Mouse (Mus musculus): ENCODE measurements at regions not wholly inside any gene's neighbourhood (a gene's known extent, or its start where the extent isn't known, plus 50 kb on each side); places are given as distances from the start of the nearest gene placed in this dataset.
A peak's percentile ranks its signal among the peaks of the same experiment; 100 is the strongest.

DNA sequence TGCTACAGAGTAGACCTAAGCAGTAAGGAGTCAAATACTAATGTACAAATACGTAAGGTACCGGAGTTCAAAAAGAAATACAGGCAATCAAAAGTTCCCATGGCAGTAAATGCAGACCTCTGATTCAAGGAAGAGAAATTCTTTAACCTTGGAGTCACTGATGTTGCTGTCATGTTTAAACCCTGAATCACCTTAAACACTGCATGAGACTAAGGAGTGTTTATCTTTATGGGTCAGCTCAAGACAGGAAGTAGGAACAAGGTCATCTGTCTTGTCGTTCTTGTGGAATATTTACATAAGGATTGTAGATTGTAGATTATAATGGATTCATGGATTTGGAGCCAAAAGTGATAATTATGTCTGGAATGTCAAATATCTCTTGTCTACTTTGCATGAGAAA lies 1708.7 kb upstream of the Slc10a2 start:
- no peak for DNase-seq

DNA sequence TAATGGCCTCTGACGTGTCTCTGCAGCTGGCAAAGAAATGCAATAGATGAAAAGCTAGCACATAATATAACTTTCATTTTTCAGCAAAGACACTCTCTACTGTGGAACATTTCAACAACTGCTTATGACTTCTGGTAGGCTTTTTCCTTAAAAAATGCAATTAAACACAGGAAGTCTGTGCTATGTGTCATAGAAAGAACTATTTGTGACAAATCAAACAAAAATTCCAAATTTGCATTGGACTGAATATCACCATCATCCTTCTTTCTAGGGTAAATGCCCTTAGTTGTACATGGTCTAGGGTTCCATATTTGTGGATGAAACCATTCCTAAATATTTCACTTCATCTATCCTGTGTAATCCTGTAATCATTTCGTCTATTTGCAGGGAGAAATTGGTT lies 1702.0 kb upstream of the Slc10a2 start:
- no peak for DNase-seq

DNA sequence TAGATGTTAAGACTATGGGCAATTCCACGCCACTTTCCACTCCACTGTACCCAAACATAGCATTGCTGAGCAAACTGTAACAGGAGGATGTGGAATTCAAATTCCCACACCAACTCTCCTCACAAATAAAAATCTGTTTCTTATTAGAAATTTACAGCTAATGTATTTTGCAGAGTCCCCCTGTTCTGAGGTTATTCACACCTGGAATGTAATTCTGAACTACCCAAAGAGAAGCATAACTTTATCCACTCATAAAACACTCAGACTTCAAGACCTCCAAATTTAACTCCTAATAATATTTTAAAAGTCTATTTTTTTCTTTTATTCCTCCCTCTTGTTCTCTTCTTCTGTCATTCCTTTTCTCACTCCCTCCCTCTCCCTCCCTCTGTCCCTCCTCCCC lies 1698.0 kb upstream of the Slc10a2 start:
- DNase-seq: no peak

- DNase-seq: no peak
These were observed 1695.9 kb upstream of the Slc10a2 start for GRCm38 (mm10) chr8:6801076-6801475.

GRCm38 (mm10) chr8:6789096-6789495 lies 1683.9 kb upstream of the Slc10a2 start:
- no peak for DNase-seq

DNA sequence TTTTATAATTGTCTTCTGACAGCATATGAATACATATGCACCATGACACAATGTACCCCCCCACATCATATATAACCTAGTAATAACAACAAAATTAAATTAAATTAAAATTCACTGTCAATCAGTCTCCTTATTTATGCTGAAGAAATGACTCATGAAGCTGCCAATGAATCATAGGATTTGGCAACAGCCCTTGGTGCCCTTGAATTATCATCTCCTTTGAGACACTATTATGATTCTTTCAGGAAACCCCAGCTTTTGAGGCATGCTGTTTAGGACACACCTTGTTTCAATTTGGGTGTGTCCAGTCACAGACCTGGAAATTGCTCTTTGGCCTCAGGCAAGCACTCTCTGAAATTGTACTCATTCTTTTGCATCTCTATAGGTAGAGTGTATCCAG lies 1675.8 kb upstream of the Slc10a2 start:
- no peak for DNase-seq

GRCm38 (mm10) chr8:6775103-6775502 lies 1670.0 kb upstream of the Slc10a2 start:
- DNase-seq: no peak

DNA sequence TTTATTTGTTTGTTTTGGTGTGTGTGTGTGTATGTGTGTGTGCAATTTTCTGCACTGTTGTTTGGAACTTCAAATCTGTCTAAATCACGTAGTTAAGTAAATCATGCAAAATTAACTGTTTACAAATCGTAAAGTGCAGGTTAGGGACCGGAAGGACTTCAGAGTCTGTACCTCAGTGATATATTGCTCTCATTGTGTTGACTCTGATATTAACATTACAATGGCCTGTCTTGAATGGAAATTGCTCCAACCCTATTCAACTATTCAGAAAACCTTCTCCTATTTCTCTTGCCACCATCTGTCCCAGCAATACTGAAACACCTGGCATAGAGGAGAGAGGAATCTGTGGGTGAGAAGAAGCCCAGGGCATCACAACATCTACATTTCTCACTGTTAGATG lies 1624.4 kb upstream of the Slc10a2 start:
- DNase-seq: no peak

GRCm38 (mm10) chr8:6708886-6709449 lies 1603.8 kb upstream of the Slc10a2 start:
- no peak for DNase-seq

GRCm38 (mm10) chr8:6688595-6688994 lies 1583.4 kb upstream of the Slc10a2 start:
- no peak for DNase-seq

DNA sequence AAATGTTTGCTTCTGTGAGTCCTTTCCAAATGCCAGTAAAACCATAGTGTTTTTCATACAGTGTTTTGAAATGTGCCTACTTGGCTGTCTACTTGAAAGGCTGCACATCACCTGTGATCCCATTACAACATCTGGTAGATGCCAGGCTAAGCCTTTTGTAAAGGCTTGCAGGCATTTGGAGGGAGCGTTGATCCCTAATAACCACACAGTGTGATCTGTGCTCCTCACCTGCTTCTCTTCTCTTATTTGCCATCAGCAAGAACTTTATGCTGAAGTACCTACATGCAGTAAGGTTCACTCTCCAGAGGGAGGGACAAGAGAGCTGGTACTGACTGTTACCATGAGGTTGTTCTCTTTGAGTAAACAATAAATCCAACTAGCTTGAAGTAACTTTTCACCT lies 1553.7 kb upstream of the Slc10a2 start:
- DNase-seq: no peak

GRCm38 (mm10) chr8:6657451-6657990 lies 1552.4 kb upstream of the Slc10a2 start:
- DNase-seq: peak; percentile 10 to 12

DNA sequence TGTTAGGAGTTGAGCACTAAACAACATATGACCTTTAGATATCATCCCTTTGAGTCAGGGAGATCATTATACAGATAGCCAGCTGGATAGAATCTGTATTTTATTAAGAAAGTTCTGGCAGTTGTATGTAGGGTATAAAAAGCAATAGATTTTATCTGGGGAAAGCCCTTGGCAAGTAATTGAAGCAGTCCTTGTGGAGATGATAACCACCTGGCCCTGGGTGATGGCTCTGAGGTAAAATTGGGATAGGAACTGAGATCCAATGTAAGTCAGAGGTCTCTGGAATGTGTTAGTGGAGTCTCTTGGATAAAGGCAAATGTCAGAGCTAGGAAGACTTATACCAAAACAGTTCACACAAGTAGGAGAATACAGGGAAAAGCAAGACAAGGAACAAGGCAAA lies 1547.0 kb upstream of the Slc10a2 start:
- DNase-seq: no peak

GRCm38 (mm10) chr8:6648083-6648482 lies 1542.9 kb upstream of the Slc10a2 start:
- DNase-seq: no peak

- DNase-seq: no peak
These were observed 1540.3 kb upstream of the Slc10a2 start for GRCm38 (mm10) chr8:6645287-6645957.

- no peak for DNase-seq
These were observed 1539.2 kb upstream of the Slc10a2 start for GRCm38 (mm10) chr8:6644396-6644795.

DNA sequence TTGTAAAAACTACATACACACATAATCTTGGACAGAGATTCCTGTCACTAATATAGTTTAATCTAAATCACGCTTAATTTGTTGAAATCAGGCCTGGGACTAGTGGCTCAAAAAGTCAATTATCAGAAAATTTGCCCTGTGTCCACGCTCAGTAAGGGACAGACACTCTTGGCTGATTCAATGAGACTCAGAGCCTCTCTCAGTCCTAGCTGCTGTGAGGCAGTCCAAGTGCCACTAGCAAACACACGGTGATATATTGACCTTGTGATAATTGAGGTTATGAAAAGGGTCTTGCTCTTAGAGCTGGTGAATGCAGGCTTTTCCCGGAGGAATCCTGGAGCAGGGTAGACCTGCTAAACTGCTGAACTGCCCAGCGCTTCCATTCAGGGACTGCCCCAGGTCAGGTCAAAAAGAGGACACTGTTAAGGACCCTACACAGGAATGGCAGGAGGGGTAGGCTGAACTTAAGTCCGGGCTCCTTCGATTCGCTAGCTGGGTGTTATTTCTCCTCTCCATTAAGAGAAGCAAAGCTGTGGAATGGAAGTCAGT lies 1521.9 kb upstream of the Slc10a2 start:
- no peak for DNase-seq

DNA sequence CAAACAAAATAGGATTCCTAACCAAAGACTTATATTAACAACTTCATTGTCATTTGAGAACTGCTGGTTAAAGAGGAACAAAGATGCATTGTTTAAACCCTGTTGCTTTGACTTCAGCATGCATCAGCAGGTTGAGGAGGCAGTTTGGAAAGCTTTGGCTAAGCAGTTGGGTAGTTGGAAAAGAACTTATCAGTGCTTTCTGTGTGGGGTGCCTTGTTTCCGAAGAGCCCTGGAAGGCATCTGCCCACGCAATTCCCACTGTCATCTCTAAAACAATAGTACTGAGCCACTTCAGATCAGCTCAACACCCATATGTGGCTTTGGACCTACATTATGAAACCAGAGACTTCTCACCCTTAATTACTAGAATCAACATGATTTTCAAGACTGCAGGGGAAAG lies 1503.7 kb upstream of the Slc10a2 start:
- DNase-seq: no peak

DNA sequence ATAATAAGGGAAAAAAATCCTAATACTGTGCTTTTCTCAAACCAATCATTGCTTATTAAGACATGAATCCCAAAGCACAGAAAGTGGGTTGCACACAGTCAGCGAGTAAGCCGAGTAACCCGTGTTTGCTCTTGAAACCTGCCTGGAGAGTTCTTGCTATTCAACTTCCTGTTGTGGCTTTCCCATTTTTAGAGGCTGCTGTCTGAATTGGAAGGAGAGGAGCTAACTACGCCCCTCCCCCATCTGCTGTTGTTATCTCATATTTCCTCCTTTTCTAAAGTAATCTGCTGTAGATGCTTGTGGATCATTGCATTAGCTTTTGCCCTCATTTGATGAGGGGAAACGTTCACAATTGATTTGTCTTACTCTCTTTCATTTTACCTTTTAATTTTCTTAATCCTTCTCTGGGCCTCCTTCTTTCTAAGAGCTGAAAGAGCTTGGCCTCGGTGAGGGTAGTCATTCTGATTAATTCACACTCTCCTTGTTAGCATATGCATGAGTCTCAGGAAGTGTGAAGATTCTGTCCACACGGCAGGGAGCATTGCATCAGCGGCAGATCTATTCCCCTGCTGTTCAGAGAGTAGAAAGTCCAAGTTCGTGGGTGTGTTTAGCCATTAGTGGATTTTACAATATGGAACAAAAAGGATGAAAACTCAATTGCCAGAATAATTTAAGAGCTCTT lies 1501.8 kb upstream of the Slc10a2 start:
- peak in 1 of 2 experiments; percentile 5 for DNase-seq

- DNase-seq: peak; percentile 7 to 33
These were observed 1499.2 kb upstream of the Slc10a2 start for GRCm38 (mm10) chr8:6604232-6604804.

GRCm38 (mm10) chr8:6590146-6590545 lies 1485.0 kb upstream of the Slc10a2 start:
- DNase-seq: no peak

DNA sequence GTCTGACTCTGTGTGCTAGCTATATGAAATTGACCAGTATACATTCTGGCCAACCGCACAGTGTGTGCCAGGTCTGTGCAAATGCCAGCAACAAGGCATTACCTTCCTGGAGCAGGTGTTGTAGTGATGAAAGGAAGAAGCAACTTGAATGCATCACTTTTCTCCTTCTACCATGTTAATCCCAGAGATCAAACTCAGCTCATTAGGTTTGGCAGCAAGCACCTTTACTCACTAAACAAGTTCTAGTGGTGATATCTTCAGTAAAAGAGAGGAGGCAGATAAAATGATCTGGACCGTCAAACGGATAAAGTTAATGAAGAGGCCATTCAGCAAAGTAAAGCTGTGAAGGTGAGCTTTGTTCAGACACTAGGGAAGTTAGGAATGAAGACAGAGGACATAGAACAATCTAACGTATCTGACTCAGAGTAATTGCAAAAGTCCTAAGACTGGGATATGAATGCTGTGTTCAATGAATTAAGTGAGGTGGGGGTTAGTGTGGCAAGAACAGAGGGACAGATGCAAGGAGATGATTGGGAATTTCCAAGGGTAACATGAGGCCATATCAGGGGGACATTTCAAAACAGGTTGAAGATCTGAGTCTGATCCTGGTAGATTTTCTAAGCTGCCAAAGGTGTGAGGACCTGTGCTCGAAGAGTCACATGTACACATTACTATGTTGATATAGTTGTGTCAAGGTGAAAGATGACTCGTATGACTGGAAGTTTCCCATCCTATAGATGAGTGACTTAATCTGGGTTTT lies 1478.4 kb upstream of the Slc10a2 start:
- DNase-seq: no peak

- DNase-seq: no peak
These were observed 1477.6 kb upstream of the Slc10a2 start for GRCm38 (mm10) chr8:6582732-6583131.

All from cerebellum, postnatal 14 days (tissue).